Mouse (Mus musculus) brain, embryonic 14.5 days (tissue): Measurements from ENCODE around the gene Zdhhc13.

Source experiments
- CTCF ChIP-seq: fragments of 200-500 bp; IDR thresholded peaks from 2 replicates; pipeline ENCODE4 v1.5.1; 2012; ENCODE audit warnings: inconsistent platforms, mild to moderate bottlenecking, moderate library complexity, borderline replicate concordance; ENCODE audit not compliant: insufficient read depth, insufficient read length; ENCODE audit errors: extremely low read depth
- POLR2A ChIP-seq: fragments of 200-500 bp; IDR thresholded peaks from 2 replicates; pipeline ENCODE4 v1.6.1; 2012; ENCODE audit warnings: mild to moderate bottlenecking, inconsistent platforms, borderline replicate concordance; ENCODE audit not compliant: poor library complexity, insufficient read depth, insufficient read length, severe bottlenecking; ENCODE audit errors: extremely low read depth

GRCm38 (mm10) chr7:48861796-48862195 lies 73.0 kb downstream of the Zdhhc13 start:
- TF ChIP-seq CTCF (no peak), POLR2A (no peak)
